Mouse (Mus musculus): Measurements from ENCODE around the gene Tmprss3. TPM values are rescaled to one million over a fixed set of nuclear protein-coding genes. Genes with fewer than 3 reads are reported as not detected.

Tmprss3 gene
- not detected in 2 replicates for polyA plus RNA-seq (2015; fragmentation: Nextera tagmentation; extraction: Ambion mirVana)

DNA sequence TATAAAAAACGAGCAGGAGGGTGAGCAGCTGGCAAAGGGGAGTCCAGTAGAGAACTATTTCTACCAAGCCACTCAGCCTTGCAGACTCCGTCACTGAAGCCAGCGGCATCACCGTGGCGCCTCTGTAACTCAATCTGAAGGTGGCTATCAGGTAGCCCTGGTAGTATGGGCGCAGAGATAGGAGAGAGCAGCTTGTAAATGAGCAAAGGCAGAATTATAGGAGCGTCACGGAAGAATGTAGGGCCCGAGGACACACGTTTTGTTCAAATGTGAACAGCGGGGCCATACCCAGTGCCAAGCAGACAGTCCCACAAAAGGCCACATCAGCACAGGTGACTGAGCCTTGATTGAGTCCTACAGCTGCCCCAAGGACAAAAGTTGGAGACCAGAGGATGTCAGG, at the start of gene Tmprss3:
Tmprss3 (minus strand) TSS at position 101 of the 400 bp plus-strand sequence.
- Histone ChIP-seq H3K36me3 (no peaks in the 10 kb centered on the region), H3K4me2 (no peak within 1 kb of the TSS), H3K9ac (no peak within 1 kb of the TSS), H3K27me3 (replicated peaks) (no peaks in the 10 kb centered on the region), H3K27ac (replicated peaks) (no peak within 1 kb of the TSS), H3K9me3 (no peaks in the 10 kb centered on the region), H3K4me1 (no peaks in the 10 kb centered on the region), H3K4me3 (no peak within 1 kb of the TSS)
- 76% methylated on average over 11 of the region's 11 CpGs for WGBS
- no peak for ATAC-seq (ENCODE audit: extremely low read depth, insufficient number of reproducible peaks, low FRiP score, low TSS enrichment)

DNA sequence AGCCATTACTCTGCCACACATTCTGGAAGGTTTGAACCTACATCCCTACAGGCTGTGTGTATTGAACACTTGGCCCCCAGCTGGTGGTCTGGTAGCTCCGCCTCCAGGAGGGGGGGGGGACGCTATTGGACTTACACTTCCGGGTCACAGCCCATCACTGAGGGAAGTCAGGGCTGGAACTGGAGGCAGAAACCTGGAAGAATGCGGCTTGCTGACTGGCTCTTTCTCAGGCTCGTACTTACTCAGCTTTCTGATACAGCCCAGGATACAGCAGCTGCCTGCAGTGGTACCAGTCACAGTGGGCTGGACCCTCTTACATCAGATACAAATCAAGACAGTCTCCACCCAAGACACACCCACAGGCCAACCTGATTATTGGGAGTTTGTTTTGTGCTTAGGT, 48.4 kb upstream of the Tmprss3 start:
- ATAC-seq (ENCODE audit: extremely low read depth, insufficient number of reproducible peaks, low FRiP score, low TSS enrichment): no peak
- H3K4me3 ChIP-seq: no peak overlapping the region
- H3K9me3 ChIP-seq: peaks cover 10% of the 10 kb centered on the region; the same call in 1 of the 2 replicates
- H3K36me3 ChIP-seq: no peaks in the 10 kb centered on the region
- H3K27ac ChIP-seq (replicated peaks): no peak overlapping the region
- peaks cover 7% of the 10 kb centered on the region; the same call in 1 of the 2 replicates for H3K4me1 ChIP-seq
- no peak overlapping the region for H3K9ac ChIP-seq
- H3K4me2 ChIP-seq: no peak overlapping the region
- H3K27me3 ChIP-seq (replicated peaks): no peaks in the 10 kb centered on the region
- 25% methylated on average over 5 of the region's 5 CpGs for WGBS

DNA sequence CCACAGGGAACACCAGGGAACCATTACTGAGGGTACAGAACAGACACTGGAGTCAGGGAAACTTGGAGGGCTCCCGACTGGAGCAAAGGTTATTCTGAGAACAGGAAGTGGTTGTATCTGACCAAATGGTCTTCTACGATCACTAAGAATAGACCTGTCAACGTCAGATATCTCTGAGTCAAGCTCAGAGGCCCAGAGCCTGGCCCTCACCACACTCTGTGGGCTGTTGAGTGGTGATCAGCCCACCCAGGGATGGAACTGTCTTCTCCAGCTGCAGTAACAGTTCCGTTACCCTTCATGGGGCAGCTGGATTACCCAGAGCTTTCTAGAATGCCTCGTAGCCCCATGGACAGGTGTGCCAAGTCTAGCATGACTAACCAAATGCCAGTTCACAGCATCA, 46.5 kb upstream of the Tmprss3 start:
- no peak overlapping the region for H3K9ac ChIP-seq
- H3K4me3 ChIP-seq: no peak overlapping the region
- H3K27me3 ChIP-seq (replicated peaks): no peaks in the 10 kb centered on the region
- no peak overlapping the region for H3K4me2 ChIP-seq
- 25% methylated on average over 5 of the region's 5 CpGs for WGBS
- H3K9me3 ChIP-seq: peaks cover 10% of the 10 kb centered on the region; the same call in 1 of the 2 replicates
- H3K4me1 ChIP-seq: peaks cover 7% of the 10 kb centered on the region; the same call in 1 of the 2 replicates
- H3K36me3 ChIP-seq: no peaks in the 10 kb centered on the region
- H3K27ac ChIP-seq (replicated peaks): no peak overlapping the region
- ATAC-seq (ENCODE audit: extremely low read depth, insufficient number of reproducible peaks, low FRiP score, low TSS enrichment): no peak

DNA sequence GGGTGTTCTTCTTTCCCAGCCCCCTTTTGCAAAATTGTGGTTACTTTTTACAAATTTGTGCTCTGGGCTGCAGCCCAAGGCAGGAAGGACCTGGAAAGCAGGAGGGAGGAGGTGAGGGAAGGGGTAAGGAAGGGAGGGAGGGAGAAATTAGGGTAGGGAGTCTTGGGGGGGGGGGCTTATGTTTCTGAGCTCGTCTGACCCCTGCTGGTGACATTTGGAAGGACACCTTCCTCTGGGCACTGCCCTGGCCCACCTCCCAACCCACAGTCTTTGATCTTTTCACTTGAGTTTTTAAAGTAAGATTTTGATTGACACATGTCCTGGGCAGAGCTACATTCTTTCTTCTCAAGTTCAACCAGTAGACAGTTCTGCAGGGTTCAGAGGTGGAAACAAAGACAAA, 44.0 kb upstream of the Tmprss3 start:
- Histone ChIP-seq H3K4me3 (no peak overlapping the region), H3K27me3 (replicated peaks) (0 out of 2 replicates have a peak, but pooled peaks cover 3% of the 10 kb centered on the region), H3K36me3 (no peaks in the 10 kb centered on the region), H3K27ac (replicated peaks) (no peak overlapping the region), H3K4me2 (no peak overlapping the region), H3K9me3 (peaks cover 10% of the 10 kb centered on the region; the same call in 1 of the 2 replicates), H3K9ac (no peak overlapping the region), H3K4me1 (peaks cover 7% of the 10 kb centered on the region; the same call in 1 of the 2 replicates)
- ATAC-seq (ENCODE audit: extremely low read depth, insufficient number of reproducible peaks, low FRiP score, low TSS enrichment): no peak
- WGBS: 0% methylated on average over 1 of the region's 1 CpGs

DNA sequence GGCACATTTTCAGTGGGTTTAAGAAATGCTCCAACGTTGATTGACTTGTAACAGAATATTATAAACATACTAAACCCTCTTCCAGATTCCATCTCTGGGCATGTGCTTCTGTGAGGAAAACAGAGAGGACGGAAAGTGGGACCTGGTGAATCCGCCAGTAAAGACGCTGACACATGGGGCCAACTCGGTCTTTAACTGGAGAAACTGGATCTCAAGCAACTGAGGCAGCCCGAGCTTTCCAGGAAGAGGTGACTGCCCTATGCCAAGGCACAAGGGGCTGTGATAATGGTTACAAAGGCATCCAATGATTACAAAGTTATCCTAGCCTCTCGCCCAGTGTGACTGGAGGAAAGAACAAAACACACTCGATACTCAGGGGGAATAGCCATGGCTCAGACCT, 42.4 kb upstream of the Tmprss3 start:
- Histone ChIP-seq H3K27ac (replicated peaks) (no peak overlapping the region), H3K9me3 (peaks cover 10% of the 10 kb centered on the region; the same call in 1 of the 2 replicates), H3K4me2 (no peak overlapping the region), H3K4me3 (no peak overlapping the region), H3K36me3 (no peaks in the 10 kb centered on the region), H3K27me3 (replicated peaks) (0 out of 2 replicates have a peak, but pooled peaks cover 3% of the 10 kb centered on the region), H3K4me1 (peaks cover 7% of the 10 kb centered on the region; the same call in 1 of the 2 replicates), H3K9ac (no peak overlapping the region)
- 70% methylated on average over 8 of the region's 8 CpGs for whole genome bisulfite sequencing
- ATAC-seq (ENCODE audit: extremely low read depth, insufficient number of reproducible peaks, low FRiP score, low TSS enrichment): no peak

DNA sequence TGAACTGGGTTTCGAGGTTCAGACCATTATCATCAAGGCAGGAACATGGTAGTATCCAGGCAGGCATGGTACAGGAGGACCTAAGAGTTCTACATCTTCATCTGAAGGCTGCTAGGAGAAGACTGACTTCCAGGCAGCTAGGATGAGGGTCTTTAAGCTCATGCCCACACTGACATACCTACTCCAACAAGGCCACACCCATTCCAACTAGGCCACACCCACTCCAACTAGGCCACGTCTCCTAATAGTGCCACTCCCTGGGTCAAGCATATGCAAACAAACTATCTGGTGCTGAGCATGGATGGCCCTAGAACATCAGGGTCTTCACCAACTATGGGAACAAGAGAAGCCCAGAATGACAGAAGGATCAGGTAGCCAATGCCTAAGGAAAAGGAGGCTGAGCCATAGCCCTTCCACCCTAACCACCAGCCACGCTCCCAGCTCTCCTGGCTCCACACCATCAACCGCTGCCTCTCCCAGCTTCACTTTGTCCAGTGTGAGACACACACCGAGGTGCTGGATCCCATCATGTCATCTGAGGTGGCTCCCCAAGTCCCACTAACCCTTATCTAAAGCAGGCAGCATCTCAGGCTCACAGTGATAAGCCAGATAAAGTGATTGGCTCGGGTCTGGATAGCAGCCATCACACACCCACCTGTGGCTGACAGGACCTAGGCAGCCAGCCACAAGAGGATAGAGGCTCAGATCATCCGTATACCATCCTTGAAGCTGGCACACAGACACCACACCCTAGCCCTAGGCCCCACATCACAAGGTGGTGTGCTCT, 39.6 kb upstream of the Tmprss3 start:
- no peaks in the 10 kb centered on the region for H3K36me3 ChIP-seq
- H3K9me3 ChIP-seq: no peaks in the 10 kb centered on the region; the same call in 1 of the 2 replicates
- no peak for ATAC-seq (ENCODE audit: extremely low read depth, insufficient number of reproducible peaks, low FRiP score, low TSS enrichment)
- H3K27me3 ChIP-seq (replicated peaks): 0 out of 2 replicates have a peak, but pooled peaks cover 3% of the 10 kb centered on the region
- H3K27ac ChIP-seq (replicated peaks): no peak overlapping the region
- no peak overlapping the region for H3K9ac ChIP-seq
- 67% methylated on average over 7 of the region's 7 CpGs for WGBS
- H3K4me1 ChIP-seq: no peaks in the 10 kb centered on the region
- H3K4me2 ChIP-seq: no peak overlapping the region
- no peak overlapping the region for H3K4me3 ChIP-seq

DNA sequence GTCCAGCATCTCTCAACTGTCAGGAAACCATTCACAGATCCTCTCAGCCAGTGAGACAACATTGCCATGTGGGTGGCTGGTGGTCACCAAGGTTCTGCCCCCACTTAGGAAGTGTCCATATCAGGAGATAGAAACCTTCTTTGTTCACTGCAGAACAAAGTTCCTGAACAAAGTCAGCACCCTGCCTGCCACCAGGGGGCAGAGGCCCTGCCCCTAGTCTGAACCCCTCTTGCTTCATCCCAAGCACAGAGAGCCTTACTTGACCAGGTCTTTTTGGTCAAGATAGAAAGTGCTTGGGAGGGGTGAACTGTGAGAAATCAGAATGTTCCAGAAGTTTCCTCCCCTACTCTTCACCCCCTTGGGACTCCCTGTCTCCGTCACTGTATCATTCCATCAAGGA, 37.1 kb upstream of the Tmprss3 start:
- ATAC-seq (ENCODE audit: extremely low read depth, insufficient number of reproducible peaks, low FRiP score, low TSS enrichment): no peak
- Histone ChIP-seq H3K27ac (replicated peaks) (no peak overlapping the region), H3K9ac (no peak overlapping the region), H3K36me3 (no peaks in the 10 kb centered on the region), H3K4me3 (no peak overlapping the region), H3K4me2 (no peak overlapping the region), H3K9me3 (no peaks in the 10 kb centered on the region), H3K4me1 (no peaks in the 10 kb centered on the region), H3K27me3 (replicated peaks) (0 out of 2 replicates have a peak, but pooled peaks cover 3% of the 10 kb centered on the region)
- 79% methylated on average over 1 of the region's 1 CpGs for WGBS

DNA sequence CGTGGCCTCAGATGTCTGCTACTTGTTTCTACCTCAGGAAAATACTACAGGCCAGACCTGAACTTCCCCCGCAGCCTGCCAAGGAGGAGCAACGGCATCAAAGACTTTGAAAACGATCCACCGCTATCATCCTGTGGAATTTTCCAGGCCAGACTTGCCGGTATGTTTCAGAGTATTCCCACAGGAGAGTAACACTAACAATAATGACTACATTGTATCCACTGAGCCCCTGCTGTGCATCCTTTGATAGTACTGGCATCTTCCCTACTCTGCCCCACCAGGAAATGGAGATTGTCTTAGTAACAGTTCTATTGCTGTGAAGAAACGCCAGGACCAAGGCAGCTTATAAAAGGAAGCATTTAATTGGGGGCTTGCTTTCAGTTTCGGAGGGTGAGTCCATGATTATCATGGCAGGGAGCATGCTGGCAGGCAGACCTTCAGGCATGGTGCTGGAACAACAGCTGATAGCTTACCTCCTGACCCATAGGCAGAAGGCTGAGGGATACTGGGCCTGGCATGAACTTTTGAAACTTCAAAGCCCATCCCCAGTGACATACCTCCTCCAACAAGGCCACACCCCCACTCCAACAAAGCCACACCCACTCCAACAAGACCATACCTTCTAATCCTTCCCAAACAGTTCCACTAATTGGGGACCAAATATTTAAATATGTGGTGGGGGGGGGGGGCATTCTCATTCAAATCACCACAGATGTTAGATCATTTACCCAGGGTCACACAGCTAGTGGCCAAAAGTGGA, 33.7 kb upstream of the Tmprss3 start:
- no peak overlapping the region for H3K9ac ChIP-seq
- peaks cover 6% of the 10 kb centered on the region; the same call in 1 of the 2 replicates for H3K27me3 ChIP-seq (replicated peaks)
- ATAC-seq (ENCODE audit: extremely low read depth, insufficient number of reproducible peaks, low FRiP score, low TSS enrichment): no peak
- H3K4me3 ChIP-seq: no peak overlapping the region
- no peaks in the 10 kb centered on the region for H3K9me3 ChIP-seq
- WGBS: 39% methylated on average over 8 of the region's 8 CpGs
- no peak overlapping the region for H3K27ac ChIP-seq (replicated peaks)
- H3K4me1 ChIP-seq: no peaks in the 10 kb centered on the region
- H3K36me3 ChIP-seq: no peaks in the 10 kb centered on the region
- no peak overlapping the region for H3K4me2 ChIP-seq

DNA sequence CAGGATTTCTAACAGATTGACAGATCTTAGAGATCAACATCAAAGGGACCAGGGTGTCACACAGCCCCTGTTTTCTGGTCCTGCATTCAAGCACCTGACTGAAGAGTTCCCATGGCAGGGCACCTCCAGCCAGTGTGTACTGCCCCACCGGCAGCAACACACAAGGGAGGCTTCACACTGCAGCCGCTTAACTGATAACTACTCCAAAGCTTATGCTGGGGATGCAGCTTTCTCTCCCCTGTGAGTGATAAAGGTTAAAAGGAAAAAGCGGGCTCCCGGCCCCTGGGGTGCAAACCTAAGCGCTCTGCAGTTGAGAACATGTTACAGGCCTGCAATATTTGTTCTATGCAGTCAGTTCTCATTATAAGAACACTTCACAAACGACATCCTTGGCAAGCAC, 33.0 kb upstream of the Tmprss3 start:
- H3K4me3 ChIP-seq: no peak overlapping the region
- no peaks in the 10 kb centered on the region for H3K9me3 ChIP-seq
- WGBS: 32% methylated on average over 6 of the region's 6 CpGs
- H3K36me3 ChIP-seq: no peaks in the 10 kb centered on the region
- H3K4me1 ChIP-seq: no peaks in the 10 kb centered on the region
- H3K9ac ChIP-seq: no peak overlapping the region
- H3K27me3 ChIP-seq (replicated peaks): peaks cover 7% of the 10 kb centered on the region; the same call in 1 of the 2 replicates
- no peak overlapping the region for H3K4me2 ChIP-seq
- ATAC-seq (ENCODE audit: extremely low read depth, insufficient number of reproducible peaks, low FRiP score, low TSS enrichment): no peak
- H3K27ac ChIP-seq (replicated peaks): no peak overlapping the region

DNA sequence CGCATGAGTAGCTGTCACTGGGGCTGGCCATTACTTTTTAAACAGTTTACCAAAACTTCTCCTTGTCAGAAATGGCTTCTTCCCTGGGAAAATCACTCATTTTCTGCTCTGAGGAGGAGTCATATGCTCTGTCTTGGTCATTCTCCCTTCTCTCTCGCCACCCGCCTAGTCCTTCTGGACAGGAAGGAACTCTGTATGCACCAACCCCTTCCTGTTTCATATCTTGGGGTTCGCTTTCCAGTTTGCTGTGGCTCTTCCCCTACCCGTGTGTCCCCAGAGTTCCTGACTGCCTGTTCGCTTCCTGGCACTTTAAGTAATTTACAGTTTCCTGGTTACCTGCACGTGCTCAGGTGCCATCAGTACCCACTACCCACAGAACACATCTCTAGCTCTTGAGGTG, 28.2 kb upstream of the Tmprss3 start:
- 69% methylated on average over 7 of the region's 7 CpGs for WGBS

DNA sequence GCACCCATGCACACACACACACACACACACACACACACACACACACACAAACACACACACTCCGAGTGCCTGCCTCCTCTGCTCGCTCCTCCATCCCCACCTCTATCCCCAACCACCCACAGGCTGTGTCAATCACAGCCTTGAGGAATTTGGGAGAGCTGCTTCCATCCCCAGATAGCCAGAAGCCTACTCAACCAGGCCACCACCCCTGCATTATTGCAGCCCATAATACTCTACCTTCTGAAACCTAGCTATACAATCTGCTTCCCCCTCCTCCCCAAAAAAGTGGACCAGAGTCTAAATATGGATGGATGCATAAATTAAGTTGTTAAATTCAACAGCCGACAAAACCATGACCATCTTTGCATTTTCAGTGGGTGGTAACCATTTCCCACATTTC, 27.6 kb upstream of the Tmprss3 start:
- no peak overlapping the region for H3K4me3 ChIP-seq

More for the DNA sequence above, 28.2 kb upstream of the Tmprss3 start:
- no peak overlapping the region for H3K27ac ChIP-seq (replicated peaks)
- no peaks in the 10 kb centered on the region for H3K9me3 ChIP-seq
- no peaks in the 10 kb centered on the region; the same call in 1 of the 2 replicates for H3K4me1 ChIP-seq
- H3K4me2 ChIP-seq: no peak overlapping the region
- H3K4me3 ChIP-seq: no peak overlapping the region
- H3K36me3 ChIP-seq: no peaks in the 10 kb centered on the region
- peaks cover 7% of the 10 kb centered on the region; the same call in 1 of the 2 replicates for H3K27me3 ChIP-seq (replicated peaks)
- no peak overlapping the region for H3K9ac ChIP-seq
- no peak for ATAC-seq (ENCODE audit: extremely low read depth, insufficient number of reproducible peaks, low FRiP score, low TSS enrichment)

More for the DNA sequence above, 27.6 kb upstream of the Tmprss3 start:
- H3K27me3 ChIP-seq (replicated peaks): peaks cover 7% of the 10 kb centered on the region; the same call in 1 of the 2 replicates
- no peaks in the 10 kb centered on the region for H3K9me3 ChIP-seq
- H3K9ac ChIP-seq: no peak overlapping the region
- no peaks in the 10 kb centered on the region for H3K36me3 ChIP-seq
- no peaks in the 10 kb centered on the region; the same call in 1 of the 2 replicates for H3K4me1 ChIP-seq
- no peak overlapping the region for H3K27ac ChIP-seq (replicated peaks)
- 64% methylated on average over 3 of the region's 3 CpGs for WGBS
- ATAC-seq (ENCODE audit: extremely low read depth, insufficient number of reproducible peaks, low FRiP score, low TSS enrichment): no peak
- no peak overlapping the region for H3K4me2 ChIP-seq

Measured in heart, embryonic 13.5 days (tissue).